Mouse (Mus musculus): ENCODE results near the gene Rpl39. TPM values are rescaled to one million over a fixed set of nuclear protein-coding genes. Genes with fewer than 3 reads are reported as not detected.
A peak's percentile ranks its signal among the peaks of the same experiment; 100 is the strongest.
"Not testable (repeated sequence)": the region's sequence is repeated elsewhere in the genome, so short reads cannot be mapped to it uniquely, and the experiment has no call there.

Rpl39 gene
- 100 to 1,000 TPM; 184 to 339 (median 269) TPM for total RNA-seq (2022)

- peak; percentile 79 to 84 for DNase-seq (ENCODE audit: low spot score in 2 of 2)
Observed at GRCm38 (mm10) chrX:37084927-37085660, at the start of gene Rpl39. Rpl39 (minus strand) TSS chrX:37085402.

GRCm38 (mm10) chrX:37126671-37127358 is 41.6 kb upstream of the Rpl39 start, which contains the start of gene Nkap:
Nkap (plus strand) TSS chrX:37126795.
- DNase-seq (ENCODE audit: low spot score in 2 of 2) = peak; percentile 34 to 75

- DNase-seq (ENCODE audit: low spot score in 2 of 2) = no peak
Observed at GRCm38 (mm10) chrX:37125511-37125910, 40.3 kb upstream of the Rpl39 start.

GRCm38 (mm10) chrX:37120212-37120611 is 35.0 kb upstream of the Rpl39 start:
- no peak for DNase-seq (ENCODE audit: low spot score in 2 of 2)

GRCm38 (mm10) chrX:37119585-37119984 is 34.4 kb upstream of the Rpl39 start:
- no peak for DNase-seq (ENCODE audit: low spot score in 2 of 2)

- no peak for DNase-seq (ENCODE audit: low spot score in 2 of 2)
Observed at GRCm38 (mm10) chrX:37117085-37117484, 31.9 kb upstream of the Rpl39 start.

- DNase-seq (ENCODE audit: low spot score in 2 of 2) = no peak
Observed at GRCm38 (mm10) chrX:37110881-37111193, 25.6 kb upstream of the Rpl39 start.

- peak; percentile 89 to 95 for DNase-seq (ENCODE audit: low spot score in 2 of 2)
Observed at GRCm38 (mm10) chrX:37110193-37110880, 25.1 kb upstream of the Rpl39 start, which contains the start of gene Upf3b. Upf3b (minus strand) TSS chrX:37110322.

GRCm38 (mm10) chrX:37109526-37110192 is 24.5 kb upstream of the Rpl39 start:
- DNase-seq (ENCODE audit: low spot score in 2 of 2) = no peak

GRCm38 (mm10) chrX:37103826-37104225 is 18.6 kb upstream of the Rpl39 start:
- no peak for DNase-seq (ENCODE audit: low spot score in 2 of 2)

- DNase-seq (ENCODE audit: low spot score in 2 of 2) = no peak
Observed at GRCm38 (mm10) chrX:37098681-37099080, 13.5 kb upstream of the Rpl39 start.

GRCm38 (mm10) chrX:37095106-37095768 is 10.0 kb upstream of the Rpl39 start:
- DNase-seq (ENCODE audit: low spot score in 2 of 2) = no peak

- DNase-seq (ENCODE audit: low spot score in 2 of 2) = no peak
Observed at GRCm38 (mm10) chrX:37091457-37091856, 6.3 kb upstream of the Rpl39 start.

GRCm38 (mm10) chrX:37088778-37089177 is 3.6 kb upstream of the Rpl39 start:
- no peak for DNase-seq (ENCODE audit: low spot score in 2 of 2)

- DNase-seq (ENCODE audit: low spot score in 2 of 2) = no peak
Observed at GRCm38 (mm10) chrX:37085665-37086064, 463 bp upstream of the Rpl39 start.

GRCm38 (mm10) chrX:37084318-37084926 is 780 bp downstream of the Rpl39 start:
- peak in 1 of 2 experiments; percentile 14 for DNase-seq (ENCODE audit: low spot score in 2 of 2)

GRCm38 (mm10) chrX:37081194-37081593 is 4.0 kb downstream of the Rpl39 start:
- no peak for DNase-seq (ENCODE audit: low spot score in 2 of 2)

- DNase-seq (ENCODE audit: low spot score in 2 of 2) = not testable (repeated sequence)
Observed at GRCm38 (mm10) chrX:37080345-37080744, 4.9 kb downstream of the Rpl39 start.

GRCm38 (mm10) chrX:37076651-37077050 is 8.6 kb downstream of the Rpl39 start:
- DNase-seq (ENCODE audit: low spot score in 2 of 2) = no peak

GRCm38 (mm10) chrX:37074262-37074892 is 10.8 kb downstream of the Rpl39 start:
- DNase-seq (ENCODE audit: low spot score in 2 of 2) = peak in 1 of 2 experiments; percentile 60
